Mouse (Mus musculus) spleen, adult 2 months (tissue): ENCODE results near the gene Gm37240. TPM values are rescaled to one million over a fixed set of nuclear protein-coding genes. Genes with fewer than 3 reads are reported as not detected.

Experiments used
- DNase-seq, 2 experiments: peaks; one replicate each; pipeline versions ENCODE4 v3.0.0 to v3.0.0-alpha.2; 2012 to 2021; ENCODE audit warnings: low spot score in 2 of 2, low read depth in 1 of 2
- H3K27ac ChIP-seq: fragments of 200-500 bp; 2 replicates; pipeline ENCODE4 v1.5.1; 2012; ENCODE audit warnings: low read length, inconsistent platforms; ENCODE audit not compliant: insufficient read depth
- H3K27me3 ChIP-seq: fragments of 200-500 bp; 2 replicates; pipeline ENCODE4 v1.6.1; 2012; ENCODE audit warnings: mild to moderate bottlenecking, moderate library complexity, low read length, inconsistent platforms; ENCODE audit not compliant: control insufficient read depth, insufficient read depth
- H3K36me3 ChIP-seq: fragments of 200-500 bp; 2 replicates; pipeline ENCODE4 v1.6.1; 2012; ENCODE audit warnings: mild to moderate bottlenecking, low read length, inconsistent platforms; ENCODE audit not compliant: control insufficient read depth, insufficient read depth
- H3K4me1 ChIP-seq: fragments of 200-500 bp; 2 replicates; pipeline ENCODE4 v1.6.1; 2011; ENCODE audit warnings: inconsistent platforms; ENCODE audit not compliant: control insufficient read depth, insufficient read depth, insufficient read length
- H3K4me3 ChIP-seq: fragments of 200-500 bp; 2 replicates; pipeline ENCODE4 v1.5.1; 2011; ENCODE audit warnings: mild to moderate bottlenecking, inconsistent platforms; ENCODE audit not compliant: insufficient read depth, insufficient read length; ENCODE audit errors: extremely low read depth
- CTCF ChIP-seq: fragments of 200-500 bp; IDR thresholded peaks from 2 replicates; pipeline ENCODE4 v1.5.1; 2011; ENCODE audit warnings: mild to moderate bottlenecking, inconsistent platforms; ENCODE audit not compliant: insufficient read depth, insufficient read length, insufficient replicate concordance; ENCODE audit errors: extremely low read depth
- POLR2A ChIP-seq: fragments of 200-500 bp; IDR thresholded peaks from 2 replicates; pipeline ENCODE4 v1.6.1; 2011; ENCODE audit warnings: low read depth, low read length, inconsistent platforms
- WGBS: fragments of 180-500 bp; shearing (Covaris S2); methylation state at CpG from one replicate; pipeline ENCODE4 v1.1.7; 2018; 5-methylcytosine and 5-hydroxymethylcytosine counted together
- polyA plus RNA-seq: library from polyadenylated mRNA; depleted of rRNA; stranded (reverse); fragments of >200 nt; gene quantifications from 2 replicates; pipeline ENCODE4 v1.2.3, GENCODE M21; 2012

Gm37240 gene
- polyA plus RNA-seq, 1 experiment: 1.1 TPM

DNA sequence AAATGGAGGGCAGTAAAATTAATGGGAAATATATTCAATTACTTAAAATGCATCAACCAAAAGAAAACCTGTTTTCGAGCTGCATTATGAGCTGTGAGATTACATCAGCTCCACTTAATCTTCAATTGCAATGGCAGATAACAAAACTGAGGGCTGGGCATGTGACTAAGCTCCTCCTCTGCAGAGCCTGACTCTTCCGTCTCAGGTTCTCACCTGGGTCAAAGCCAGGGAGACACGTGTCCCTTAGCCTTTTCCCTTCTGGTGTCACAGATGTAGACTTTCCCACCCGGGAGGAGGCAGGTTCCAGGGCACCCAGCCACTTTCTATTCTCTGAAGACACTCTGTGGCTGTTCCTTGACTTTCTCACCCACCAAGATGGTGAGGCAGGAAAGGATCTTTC, 58.3 kb downstream of the Gm37240 start:
- H3K27ac ChIP-seq: no peak overlapping the region
- DNase-seq: no peak
- WGBS: 82% methylated on average over 4 of the region's 4 CpGs
- H3K4me1 ChIP-seq: no peaks in the 10 kb centered on the region
- no peaks in the 10 kb centered on the region for H3K36me3 ChIP-seq
- H3K4me3 ChIP-seq: no peak overlapping the region
- no peaks in the 10 kb centered on the region for H3K27me3 ChIP-seq
- TF ChIP-seq POLR2A: no peak
- no peak for TF ChIP-seq CTCF

DNA sequence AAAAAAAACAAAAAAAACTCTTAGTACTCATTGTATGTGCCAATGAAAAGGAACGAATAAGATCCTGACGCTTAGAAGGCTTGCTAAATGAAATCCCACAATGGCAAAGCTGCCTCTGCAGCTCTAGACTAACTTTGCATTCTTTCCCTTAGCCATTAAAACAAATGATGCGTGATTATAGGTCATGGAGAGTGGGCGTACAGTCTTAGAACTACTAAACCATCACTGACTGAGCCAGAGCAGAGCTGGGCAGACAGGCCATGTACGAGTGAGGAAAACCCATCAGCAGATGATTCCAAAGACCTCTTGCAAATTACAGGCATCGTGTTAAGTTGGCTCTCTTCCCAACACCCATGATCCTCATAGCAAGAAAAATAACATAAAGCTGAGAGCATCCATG, 59.5 kb downstream of the Gm37240 start:
- WGBS: 84% methylated on average over 6 of the region's 6 CpGs
- Histone ChIP-seq H3K4me3 (no peak overlapping the region), H3K27me3 (no peaks in the 10 kb centered on the region), H3K27ac (no peak overlapping the region), H3K4me1 (no peaks in the 10 kb centered on the region), H3K36me3 (no peaks in the 10 kb centered on the region)
- DNase-seq: no peak
- TF ChIP-seq CTCF (no peak), POLR2A (no peak)

DNA sequence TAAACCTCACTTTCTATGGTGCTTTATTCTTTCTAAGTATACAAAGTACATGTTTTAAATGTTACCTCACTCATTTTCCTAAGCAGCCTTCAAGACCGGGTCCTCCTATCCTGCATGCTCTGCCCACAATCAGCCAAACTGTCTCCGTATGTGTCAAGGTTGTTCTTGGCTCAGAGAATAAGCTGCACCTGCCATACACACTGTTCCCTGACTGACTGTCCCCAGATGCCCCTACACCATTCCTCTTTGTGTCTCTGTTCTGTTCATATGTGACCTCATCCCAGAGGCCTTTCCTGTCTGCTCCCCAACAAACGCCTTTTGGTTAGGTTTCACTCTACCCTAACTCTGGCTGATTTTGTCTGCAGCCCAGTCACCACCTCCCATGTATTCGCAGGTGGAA, 60.0 kb downstream of the Gm37240 start:
- Histone ChIP-seq H3K27ac (no peak overlapping the region), H3K4me1 (no peaks in the 10 kb centered on the region), H3K27me3 (no peaks in the 10 kb centered on the region), H3K36me3 (no peaks in the 10 kb centered on the region), H3K4me3 (no peak overlapping the region)
- TF ChIP-seq CTCF (no peak), POLR2A (no peak)
- DNase-seq: no peak
- WGBS: 78% methylated on average over 4 of the region's 4 CpGs

DNA sequence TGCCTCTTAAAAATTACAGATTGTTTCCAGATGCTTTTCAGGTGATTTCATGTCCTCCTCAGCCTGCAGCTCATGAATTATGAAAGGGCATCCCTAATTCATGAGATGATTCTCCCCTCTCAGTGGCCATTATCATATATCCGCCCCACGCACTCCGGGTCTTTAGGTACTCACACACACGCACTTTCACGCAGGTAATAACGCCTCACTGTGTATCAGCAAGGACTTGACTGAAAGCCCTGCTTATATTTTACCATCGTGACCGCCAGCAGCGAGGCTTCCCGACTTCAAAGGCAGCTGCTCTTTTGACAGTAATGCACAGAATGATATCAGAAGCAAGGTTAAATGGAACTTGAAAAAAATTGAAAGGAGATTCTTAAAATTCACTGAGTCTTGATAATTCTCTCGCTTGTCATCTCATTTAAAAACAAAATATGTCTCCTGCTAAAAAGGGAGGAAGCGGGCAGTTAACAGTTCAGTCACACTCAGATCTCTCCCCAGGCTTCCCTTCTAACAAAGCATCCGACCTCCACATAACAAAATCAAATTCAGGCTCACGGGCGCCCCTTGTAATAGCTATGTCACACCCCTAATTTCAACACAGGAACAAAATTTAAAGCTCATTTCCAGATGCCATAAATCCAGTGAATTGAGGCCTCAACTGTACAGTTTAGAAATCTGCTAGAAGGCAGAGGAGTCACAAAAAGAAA, 66.3 kb downstream of the Gm37240 start:
- no peak overlapping the region for H3K27ac ChIP-seq
- H3K36me3 ChIP-seq: no peaks in the 10 kb centered on the region
- no peak overlapping the region for H3K4me3 ChIP-seq
- TF ChIP-seq POLR2A (no peak), CTCF (no peak)
- no peaks in the 10 kb centered on the region for H3K4me1 ChIP-seq
- H3K27me3 ChIP-seq: no peaks in the 10 kb centered on the region
- no peak for DNase-seq
- WGBS: 92% methylated on average over 15 of the region's 15 CpGs

DNA sequence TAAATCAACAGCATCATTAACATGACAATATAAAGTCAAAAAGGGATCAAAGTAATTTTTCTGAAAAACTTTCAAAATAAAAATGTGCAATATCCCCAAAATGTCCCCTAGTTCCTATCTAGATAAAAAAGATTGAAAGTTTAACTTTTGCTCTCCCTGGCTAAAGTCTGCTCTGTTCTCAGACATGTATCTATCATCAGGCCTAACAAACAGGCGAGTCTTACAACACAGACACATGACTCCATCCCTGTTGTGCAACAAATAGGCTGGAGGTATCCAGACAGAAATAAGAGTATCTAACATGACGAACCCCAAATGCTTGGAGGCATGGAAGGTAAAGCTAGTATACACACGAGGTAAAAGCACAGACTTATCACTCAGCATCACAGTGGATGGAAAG, 68.0 kb downstream of the Gm37240 start:
- Histone ChIP-seq H3K4me1 (no peaks in the 10 kb centered on the region), H3K4me3 (no peak overlapping the region), H3K36me3 (no peaks in the 10 kb centered on the region), H3K27me3 (no peaks in the 10 kb centered on the region), H3K27ac (no peak overlapping the region)
- TF ChIP-seq CTCF (no peak), POLR2A (no peak)
- no peak for DNase-seq
- WGBS: 76% methylated on average over 3 of the region's 3 CpGs

DNA sequence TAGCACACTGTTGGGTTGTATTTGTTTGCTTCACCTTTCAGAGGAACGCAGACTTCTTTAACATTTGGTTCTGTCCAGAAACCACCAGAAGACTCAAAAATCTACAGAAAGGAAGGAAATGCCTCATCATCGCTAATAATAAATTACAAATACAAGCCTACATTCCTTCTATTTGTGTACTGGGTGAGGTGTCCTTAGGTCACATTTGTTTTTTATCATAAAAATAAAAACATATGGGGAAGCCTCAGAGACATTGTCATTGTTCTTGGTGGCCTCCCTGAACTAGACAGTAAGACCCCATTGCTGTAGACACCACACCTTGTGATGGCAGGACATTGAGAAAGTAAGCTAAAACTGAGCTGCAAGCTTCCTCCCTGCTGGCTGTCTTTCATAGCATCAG, 70.1 kb downstream of the Gm37240 start, which contains the start of gene Fam160a1:
Fam160a1 (minus strand) TSS at position 101 of the 400 bp plus-strand sequence.
- Histone ChIP-seq H3K27me3 (no peaks in the 10 kb centered on the region), H3K36me3 (no peaks in the 10 kb centered on the region), H3K4me1 (no peaks in the 10 kb centered on the region), H3K27ac (no peak within 1 kb of the TSS), H3K4me3 (no peak within 1 kb of the TSS)
- TF ChIP-seq CTCF (no peak), POLR2A (no peak)
- WGBS: 91% methylated on average over 2 of the region's 2 CpGs
- DNase-seq: no peak

DNA sequence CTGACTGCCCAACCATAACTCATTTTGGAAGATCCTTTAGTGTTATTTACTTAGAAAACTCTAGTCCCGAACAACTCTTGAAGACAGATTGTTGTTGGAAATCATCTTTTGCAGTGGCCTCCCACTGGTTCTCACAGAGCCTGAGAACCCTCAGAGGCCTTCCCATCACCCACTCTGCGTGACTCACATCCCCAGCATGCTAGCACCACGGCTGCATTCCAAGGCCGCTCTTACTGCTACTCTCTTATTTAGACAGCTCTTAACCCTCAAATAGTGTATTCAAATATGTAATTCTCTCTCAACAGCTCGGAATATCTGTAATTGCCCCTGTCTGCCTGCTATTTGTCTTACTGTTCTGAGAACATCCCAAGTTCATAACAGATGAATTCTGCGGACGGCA, 73.1 kb downstream of the Gm37240 start:
- whole genome bisulfite sequencing: 79% methylated on average over 7 of the region's 7 CpGs
- Histone ChIP-seq H3K36me3 (no peaks in the 10 kb centered on the region), H3K27ac (no peak overlapping the region), H3K4me1 (no peaks in the 10 kb centered on the region), H3K4me3 (no peak overlapping the region), H3K27me3 (no peaks in the 10 kb centered on the region)
- TF ChIP-seq POLR2A: no peak
- no peak for TF ChIP-seq CTCF
- no peak for DNase-seq
